Mouse (Mus musculus) NIH3T3 (cell line): ENCODE data around the gene Lrfn4.

Experiments used
- DNase-seq: peaks from one replicate; pipeline ENCODE4 v3.0.0-alpha.2; 2012; ENCODE audit warnings: low read depth

Gene Lrfn4

DNA sequence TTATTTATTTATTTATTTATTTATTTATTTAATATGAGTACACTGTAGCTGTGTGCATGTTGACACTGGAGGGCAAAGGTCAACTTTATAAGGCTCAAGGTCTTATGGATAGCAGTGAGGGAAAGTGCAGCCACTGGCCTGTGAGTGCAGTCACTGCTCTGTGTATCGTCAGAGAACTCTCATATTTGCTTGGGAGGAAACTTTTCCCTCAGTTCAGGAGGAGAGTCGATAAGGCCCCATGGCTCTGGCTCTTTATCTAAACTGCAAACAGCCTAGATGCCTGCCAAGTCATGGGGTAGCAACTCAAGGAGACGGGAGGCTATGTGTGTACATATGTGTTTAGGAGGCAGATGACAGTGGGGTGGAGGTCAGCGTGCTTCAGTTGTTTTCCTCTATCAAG, 46.6 kb downstream of the Lrfn4 start:
- no peak for DNase-seq

DNA sequence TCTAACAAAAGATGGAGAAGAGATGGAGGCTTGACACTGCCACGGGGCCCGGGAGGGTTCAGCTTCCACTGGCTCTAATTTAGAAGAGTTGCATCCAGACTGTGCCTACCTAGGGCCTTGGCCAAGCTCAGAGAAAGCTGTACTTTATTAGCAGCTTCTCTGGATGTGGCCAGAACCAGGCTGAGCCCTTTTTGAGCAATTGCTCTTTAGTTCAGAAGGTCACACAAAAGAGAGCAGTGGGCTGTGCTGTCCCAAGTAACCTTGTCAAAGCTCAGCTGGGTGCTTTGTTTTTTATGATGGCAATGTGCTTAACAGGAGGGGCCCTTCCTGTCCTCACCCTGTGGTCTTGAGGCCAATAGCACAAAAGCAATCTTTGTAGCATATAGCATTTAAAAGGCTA, 47.8 kb downstream of the Lrfn4 start:
- DNase-seq = no peak

DNA sequence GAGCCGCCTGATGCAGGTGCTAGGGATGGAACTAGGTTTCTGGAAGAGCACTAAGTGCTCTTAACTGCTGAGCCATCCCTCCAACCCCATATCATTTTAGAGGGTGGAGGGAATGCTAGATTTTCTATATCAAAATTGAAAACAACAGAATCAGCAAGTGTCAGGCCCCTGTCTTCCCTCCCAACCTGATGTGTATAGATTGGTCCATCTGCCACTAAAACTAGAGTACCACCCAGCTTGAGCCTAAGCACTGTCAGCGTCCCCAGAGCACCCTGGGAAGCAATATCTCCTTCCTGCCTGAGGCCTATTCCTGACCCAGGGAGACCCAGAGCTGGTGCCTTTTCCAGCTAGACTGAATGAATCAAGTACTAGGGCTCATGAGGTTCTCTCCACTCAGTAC, 48.6 kb downstream of the Lrfn4 start:
- no peak for DNase-seq

DNA sequence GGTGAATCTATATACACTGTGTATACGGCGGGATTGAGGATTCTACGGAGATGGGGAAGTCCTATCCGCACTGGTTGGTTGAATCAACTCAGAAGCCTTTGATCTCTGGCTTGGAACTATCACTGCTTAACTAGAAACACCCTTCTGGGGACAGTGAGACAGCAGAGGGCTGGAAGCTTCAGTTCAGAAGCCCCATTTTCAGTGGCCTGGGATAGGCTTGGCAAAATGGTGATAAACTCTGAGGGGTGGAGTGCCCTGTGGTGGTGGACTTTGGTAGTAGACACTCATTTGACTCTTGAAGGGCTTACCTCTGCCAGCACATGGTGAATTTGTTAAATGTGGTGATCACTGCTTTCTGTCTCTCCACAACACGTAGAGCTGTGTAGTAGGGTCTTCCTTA, 49.8 kb downstream of the Lrfn4 start:
- DNase-seq = no peak
